Mouse (Mus musculus): ENCODE measurements around the gene Gm2956.
"Not testable (repeated sequence)": the region's sequence is repeated elsewhere in the genome, so short reads cannot be mapped to it uniquely, and the experiment has no call there.

DNA sequence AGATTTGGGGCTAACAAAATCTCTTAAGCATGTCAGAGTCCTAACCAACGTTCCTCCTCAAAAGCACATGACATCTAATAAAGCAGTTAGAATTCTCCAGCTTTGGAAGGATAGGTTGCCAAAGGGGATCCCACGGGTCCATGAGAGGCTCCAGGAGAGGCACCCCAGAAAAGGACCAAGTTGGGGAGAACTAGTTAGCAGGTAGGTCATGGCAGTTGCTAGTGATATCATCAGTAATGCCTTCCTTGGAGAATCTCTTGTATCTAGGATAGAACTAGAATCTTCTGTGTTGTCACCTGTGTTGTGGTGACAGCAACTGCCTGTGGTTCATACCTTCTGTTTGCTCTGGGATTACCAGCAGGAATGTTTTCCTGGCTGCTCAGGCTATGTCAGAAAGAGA is 62.4 kb downstream of the Gm2956 start, which contains the start of gene Gm10413:
- not testable (repeated sequence) for TF ChIP-seq CTCF (IDR thresholded peaks at IDR 0.05; ENCODE audit: low read depth, low read length); POLR2A (IDR thresholded peaks at IDR 0.05; ENCODE audit: extremely low read depth, insufficient read depth, low read length)
